Mouse (Mus musculus) 416B (cell line): ENCODE data around the gene Rpl18a.

Experiments
- DNase-seq: peaks from one replicate; pipeline ENCODE4 v3.0.0; 2011; ENCODE audit warnings: low read depth

Rpl18a gene

DNA sequence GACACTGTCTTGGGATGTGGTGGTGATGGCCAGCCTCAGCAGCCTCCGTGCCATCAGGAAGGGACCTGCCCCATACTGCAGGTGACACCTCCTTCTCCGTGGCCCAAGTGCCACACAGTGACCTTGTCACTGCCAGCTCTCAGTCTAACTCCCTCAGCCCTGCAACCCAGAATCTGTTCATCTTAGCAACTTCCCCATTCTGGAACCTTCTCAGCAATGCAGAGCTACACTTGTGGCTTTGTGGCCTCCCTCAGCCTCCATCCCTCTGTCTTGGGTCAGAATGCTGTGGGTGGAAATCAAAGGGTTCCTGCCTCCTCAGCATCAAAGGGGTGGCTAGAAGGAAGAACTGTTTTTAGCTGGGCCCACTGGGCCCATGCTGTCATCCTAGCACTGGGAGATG, 43.3 kb downstream of the Rpl18a start:
- peak; percentile 89 for DNase-seq

DNA sequence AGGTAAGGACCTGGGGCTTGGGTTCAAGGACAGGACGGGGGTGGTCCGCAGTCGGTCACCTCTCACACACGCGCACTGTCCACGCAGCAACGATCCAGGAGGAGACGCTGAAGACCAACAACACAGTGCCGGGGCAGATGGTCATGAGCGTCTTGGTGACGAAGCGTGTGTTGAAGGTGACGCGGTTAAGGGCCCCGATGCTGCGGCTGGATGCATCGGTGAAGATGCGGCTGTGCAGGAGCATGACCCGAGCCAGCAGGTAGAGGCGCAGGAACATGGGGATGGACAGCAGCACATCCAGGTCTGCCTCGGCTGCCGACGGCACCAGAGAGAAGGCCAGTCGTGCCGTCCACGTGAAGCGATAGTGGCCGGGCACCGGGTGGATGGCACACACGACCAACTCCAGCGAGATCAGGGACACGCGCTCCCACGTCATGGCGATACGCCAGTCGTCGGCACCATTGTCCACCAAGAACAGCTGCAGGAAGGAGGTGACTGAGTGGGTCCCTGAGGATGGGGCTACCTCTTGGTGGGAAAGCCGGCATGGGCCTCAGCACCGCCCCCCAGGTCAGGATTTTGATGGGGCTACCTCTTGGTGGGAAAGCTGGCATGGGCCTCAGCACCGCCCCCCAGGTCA, 44.5 kb downstream of the Rpl18a start:
- DNase-seq, result no peak

DNA sequence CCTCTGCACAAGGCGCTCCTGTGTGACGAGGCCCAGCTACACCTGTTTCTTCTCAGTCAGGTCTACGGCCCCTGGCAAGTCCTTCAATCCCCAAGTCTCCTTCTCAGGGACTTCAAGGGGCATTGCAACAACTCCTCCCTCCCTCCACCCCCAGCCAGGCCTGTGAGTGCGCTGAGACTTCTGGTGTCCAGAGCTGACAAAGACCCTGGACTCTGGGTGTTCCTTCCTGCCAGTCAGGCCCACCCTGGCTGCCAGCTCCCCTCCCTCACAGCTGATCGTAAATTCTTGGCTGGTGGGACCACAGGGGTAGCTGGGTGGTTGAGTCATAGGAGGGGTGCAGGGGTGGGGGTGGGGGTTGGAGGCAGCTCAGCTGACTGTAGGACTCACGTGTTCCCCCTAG, 45.4 kb downstream of the Rpl18a start:
- no peak for DNase-seq

DNA sequence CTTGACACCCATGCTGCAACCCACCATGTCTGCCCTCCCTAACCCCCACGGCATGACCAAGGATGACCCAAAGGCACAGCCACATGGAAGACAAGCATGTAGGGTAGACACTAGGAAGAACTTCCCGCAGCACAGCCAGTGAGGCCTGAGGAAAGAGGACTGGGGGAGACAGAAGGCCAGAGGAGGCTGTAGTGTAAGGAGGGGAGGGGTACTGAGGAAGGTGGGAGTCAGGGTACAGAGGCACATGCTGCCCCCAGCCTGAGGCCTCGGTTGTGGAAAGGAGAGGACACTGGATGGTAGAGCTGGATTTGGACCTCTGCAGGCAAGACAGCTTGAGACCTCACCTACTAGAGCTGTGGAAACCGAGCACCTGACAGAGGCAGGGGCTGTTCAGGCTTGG, 46.3 kb downstream of the Rpl18a start:
- no peak for DNase-seq

DNA sequence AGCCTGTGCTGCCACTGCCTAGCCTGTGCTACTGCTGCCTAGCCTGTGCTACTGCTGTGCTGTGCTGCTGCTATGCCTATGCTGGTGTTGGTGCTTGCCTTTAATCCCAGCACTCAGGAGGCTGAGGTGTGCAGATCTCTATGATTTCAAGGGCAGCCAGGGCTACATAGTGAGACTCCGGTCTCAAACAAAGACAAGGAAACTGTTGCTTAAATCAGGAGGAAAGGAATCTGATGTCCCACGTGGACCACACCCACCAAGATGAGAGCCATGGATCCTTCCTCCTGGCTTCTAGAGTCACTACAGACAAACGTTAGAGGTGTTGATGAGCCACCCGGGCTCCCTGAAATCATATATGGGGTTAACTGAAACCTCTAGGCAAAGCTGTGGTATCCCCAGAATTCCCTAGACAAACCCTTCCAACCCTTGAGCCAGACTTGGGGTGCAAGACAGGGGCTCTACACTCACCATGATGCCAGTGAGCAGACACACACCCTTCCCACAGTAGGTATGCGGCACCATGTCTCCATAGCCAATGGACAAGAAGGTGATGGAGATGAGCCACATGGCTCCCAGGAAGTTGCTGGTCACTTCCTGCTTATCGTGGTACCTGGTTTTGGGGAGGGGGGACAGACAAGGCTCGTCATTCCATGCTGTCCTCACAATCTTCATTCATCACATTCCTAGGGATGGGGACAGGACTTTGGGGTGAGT, 46.9 kb downstream of the Rpl18a start:
- DNase-seq, result no peak

DNA sequence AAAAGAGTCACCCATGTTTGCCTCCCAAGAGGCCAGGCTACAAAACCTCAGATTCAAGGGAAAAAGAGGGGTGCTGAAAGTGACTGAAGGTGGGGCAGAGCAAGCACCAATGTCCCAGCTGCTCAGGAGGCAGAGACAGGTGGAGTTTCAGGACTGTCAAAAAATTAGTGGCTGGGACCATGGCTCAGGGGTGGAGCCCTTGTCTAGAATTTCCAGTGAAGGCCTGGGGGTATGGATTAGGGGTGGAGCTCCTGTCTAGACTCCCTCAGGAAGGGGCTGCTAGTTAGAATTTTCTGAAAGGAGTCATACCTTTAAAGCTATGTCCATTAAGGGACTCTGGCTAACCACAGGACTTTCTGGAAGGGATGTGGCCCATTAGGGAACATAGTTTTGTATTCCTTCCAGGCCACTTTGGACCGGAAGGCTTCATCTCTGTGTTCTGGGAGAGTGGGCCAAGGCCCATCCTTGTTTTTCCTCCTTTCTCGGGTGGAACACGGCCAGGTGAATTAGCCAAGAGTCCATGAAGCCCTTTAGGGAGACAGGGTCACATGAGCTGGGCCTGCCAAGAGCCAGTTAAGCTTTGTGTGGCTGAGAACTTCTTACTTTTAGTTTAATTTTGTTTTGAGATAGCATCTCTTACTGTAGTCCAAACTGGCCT, 47.8 kb downstream of the Rpl18a start:
- DNase-seq, result no peak

DNA sequence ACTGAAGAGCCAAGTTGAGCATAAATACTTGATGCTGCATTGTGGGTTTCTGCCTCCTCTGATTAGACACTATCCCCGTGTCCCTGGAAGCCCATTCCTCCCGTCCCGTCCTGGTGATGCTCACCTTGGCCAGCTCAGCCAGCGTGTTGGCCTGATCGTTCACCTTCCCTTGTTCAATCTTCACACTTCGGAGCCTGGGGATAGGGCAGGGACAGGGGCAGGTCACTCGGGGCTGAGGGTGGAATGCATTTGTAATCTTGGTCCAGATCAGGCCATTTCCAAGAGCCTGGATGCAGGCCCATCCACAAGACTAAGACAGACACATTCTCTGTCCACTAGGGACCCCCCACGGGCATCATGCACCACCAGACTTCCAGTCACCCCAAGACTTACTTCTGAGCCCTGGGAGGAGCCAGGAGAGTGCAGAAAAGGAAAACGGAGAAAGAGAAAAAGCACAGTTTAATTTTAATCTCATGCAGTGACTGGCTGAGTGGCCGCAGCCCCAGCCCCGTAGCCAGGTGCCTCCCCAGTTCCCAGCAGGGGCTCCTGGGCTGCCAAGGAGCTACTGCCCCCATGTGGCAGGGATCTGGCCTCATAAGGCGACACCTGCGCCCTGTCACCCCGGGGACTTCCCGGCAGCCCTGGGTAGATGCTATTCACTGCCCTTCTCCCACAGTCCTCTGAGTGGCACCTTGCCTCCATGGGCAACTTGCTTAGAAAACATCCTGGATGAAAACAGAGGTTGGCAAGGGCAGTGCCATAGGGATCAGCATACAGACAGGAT, 50.6 kb downstream of the Rpl18a start:
- no peak for DNase-seq

DNA sequence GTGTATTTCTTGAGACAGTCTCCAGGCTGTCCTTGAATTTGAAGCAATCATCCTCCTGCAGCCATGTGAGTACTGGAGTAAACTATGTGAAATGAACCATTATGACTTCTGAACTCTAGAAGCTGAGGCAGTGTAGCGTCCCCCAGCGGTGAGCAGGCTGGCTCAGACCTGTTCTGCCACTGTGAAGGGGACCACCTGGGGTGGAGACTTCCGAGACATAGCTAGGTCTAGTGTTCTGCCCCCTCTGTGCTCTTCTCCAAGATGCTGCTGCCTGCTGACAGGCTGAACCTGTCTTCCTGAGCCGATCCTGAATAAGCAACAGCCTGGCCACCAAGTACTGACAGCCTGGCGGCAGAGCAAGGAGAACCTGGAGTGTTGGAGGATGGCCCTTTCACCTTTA, 52.1 kb downstream of the Rpl18a start:
- no peak for DNase-seq
